Mouse (Mus musculus) neural tube, embryonic 13.5 days (tissue): ENCODE data around the gene Gm826. TPM values are rescaled to one million over a fixed set of nuclear protein-coding genes. Genes with fewer than 3 reads are reported as not detected.

Experiments used
- polyA plus RNA-seq: library from polyadenylated mRNA; unstranded; fragments of >200 nt; fragmentation: Nextera tagmentation; extraction: Ambion mirVana; gene quantifications from 2 replicates; pipeline ENCODE4 v1.2.1, GENCODE M21; 2015

The Gm826 gene
- polyA plus RNA-seq, 1 experiment from 2014 or later = not detected

Other genes starting within 250 kb of the Gm826 start
- gene Mafb, start 32.9 kb upstream of the Gm826 start, polyA plus RNA-seq = 20.7 and 22.3 TPM in 2 replicates